ENCODE assay signal across 8 mouse cellular contexts in genomic region chr3:153910489-153910888, GRCm38 (mm10). TPM values are rescaled to one million over a fixed set of nuclear protein-coding genes. Genes with fewer than 3 reads are reported as not detected.
DNase-seq lines count a peak whose midpoint lies in the region; ATAC-seq and TF ChIP-seq lines count a peak whose summit lies in the region.

No protein-coding gene starts in this region.

- peaks cover 10% of the 10 kb centered on the region; the same call in 1 of the 2 replicates for H3K4me1 ChIP-seq in kidney, postnatal 0 days (replicated peaks; ENCODE audit: insufficient read depth, low read length)
- peaks cover 10% of the 10 kb centered on the region for H3K4me1 ChIP-seq in cortical plate, adult 2 months (ENCODE audit: control insufficient read depth, insufficient read depth, low read length)
- peaks cover 32% of the 10 kb centered on the region for H3K4me1 ChIP-seq in intestine, embryonic 15.5 days (replicated peaks)
- H3K4me1 ChIP-seq in neural tube, embryonic 13.5 days (replicated peaks), result peaks cover 54% of the 10 kb centered on the region

- no peak for DNase-seq in kidney, postnatal 0 days (ENCODE audit: low spot score)
- DNase-seq in kidney, adult 18-20 months, result no peak
- DNase-seq in layer of hippocampus, adult 8-10 months (ENCODE audit: low spot score in 2 of 2), result no peak
- no peak for DNase-seq in urinary bladder, adult 18-20 months (ENCODE audit: low spot score in 2 of 2)
- DNase-seq in thymus, postnatal 0 days (ENCODE audit: low spot score), result no peak

- 0 out of 2 replicates have a peak overlapping the region, but pooled peaks have one; percentile 27 for H3K9ac ChIP-seq in kidney, postnatal 0 days (ENCODE audit: low read depth, low read length)
- H3K9ac ChIP-seq in intestine, embryonic 15.5 days, result peak overlapping the region; percentile 98
- H3K9ac ChIP-seq in neural tube, embryonic 13.5 days, result peak overlapping the region; percentile 93

- H3K9me3 ChIP-seq in kidney, postnatal 0 days (replicated peaks; ENCODE audit: low read length), result no peaks in the 10 kb centered on the region
- H3K9me3 ChIP-seq in intestine, embryonic 15.5 days, result no peaks in the 10 kb centered on the region
- no peaks in the 10 kb centered on the region for H3K9me3 ChIP-seq in neural tube, embryonic 13.5 days

- no peaks in the 10 kb centered on the region for H3K27me3 ChIP-seq in kidney, postnatal 0 days (ENCODE audit: insufficient read depth, low read length)
- no peaks in the 10 kb centered on the region for H3K27me3 ChIP-seq in intestine, embryonic 15.5 days (replicated peaks)
- H3K27me3 ChIP-seq in neural tube, embryonic 13.5 days, result no peaks in the 10 kb centered on the region

- TF ChIP-seq POLR2A in cortical plate, adult 2 months (IDR thresholded peaks at IDR 0.05; ENCODE audit: extremely low read depth, insufficient read depth, low read length), result no peak

- TF ChIP-seq CTCF in kidney, postnatal 0 days (IDR thresholded peaks at IDR 0.05; ENCODE audit: low read depth), result no peak
- no peak for TF ChIP-seq CTCF in cortical plate, adult 2 months (IDR thresholded peaks at IDR 0.05; ENCODE audit: extremely low read depth, insufficient read depth, low read length)

- H3K36me3 ChIP-seq in kidney, postnatal 0 days (ENCODE audit: insufficient read depth, low read length), result peaks cover 42% of the 10 kb centered on the region
- peaks cover 40% of the 10 kb centered on the region for H3K36me3 ChIP-seq in intestine, embryonic 15.5 days
- peaks cover 54% of the 10 kb centered on the region for H3K36me3 ChIP-seq in neural tube, embryonic 13.5 days

- WGBS in kidney, postnatal 0 days, result 66% methylated on average over 7 of the region's 7 CpGs
- 70% methylated on average over 7 of the region's 7 CpGs for WGBS in intestine, embryonic 15.5 days
- 69% methylated on average over 7 of the region's 7 CpGs for WGBS in neural tube, embryonic 13.5 days

- ATAC-seq in kidney, postnatal 0 days (replicated peaks; ENCODE audit: low FRiP score, low read depth), result no peak
- no peak for ATAC-seq in intestine, embryonic 15.5 days
- ATAC-seq in neural tube, embryonic 13.5 days (ENCODE audit: low read depth), result no peak

- peak overlapping the region; percentile 83; the same call in 1 of the 2 replicates for H3K4me3 ChIP-seq in kidney, postnatal 0 days (replicated peaks; ENCODE audit: low read depth, low read length)
- H3K4me3 ChIP-seq in cortical plate, adult 2 months (ENCODE audit: insufficient read depth, low read length), result peak overlapping the region; percentile 51; the same call in 1 of the 2 replicates
- H3K4me3 ChIP-seq in intestine, embryonic 15.5 days (replicated peaks), result peak overlapping the region; percentile 95
- no peak overlapping the region for H3K4me3 ChIP-seq in neural tube, embryonic 13.5 days

- H3K4me2 ChIP-seq in kidney, postnatal 0 days (ENCODE audit: low read length), result peak overlapping the region; percentile 74
- peak overlapping the region; percentile 75 for H3K4me2 ChIP-seq in intestine, embryonic 15.5 days (replicated peaks)
- peak overlapping the region; percentile 88 for H3K4me2 ChIP-seq in neural tube, embryonic 13.5 days

- no peak overlapping the region for H3K27ac ChIP-seq in kidney, postnatal 0 days
- no peak overlapping the region for H3K27ac ChIP-seq in cortical plate, adult 2 months (ENCODE audit: insufficient read depth, low read length)
- H3K27ac ChIP-seq in intestine, embryonic 15.5 days, result peak overlapping the region; percentile 60
- H3K27ac ChIP-seq in neural tube, embryonic 13.5 days (replicated peaks), result no peak overlapping the region

RNA-seq across cellular contexts. Expression of gene Rabggtb, which starts 2.3 kb away (rescaled TPM):
- 54.6 and 55.0 TPM in 2 replicates for polyA plus RNA-seq in kidney, postnatal 0 days (2015; fragmentation: Nextera tagmentation; extraction: Ambion mirVana)
- polyA plus RNA-seq in cortical plate, adult 2 months (2012; rRNA removed), result 64.9 and 65.0 TPM in 2 replicates
- 55.8 and 58.0 TPM in 2 replicates for polyA plus RNA-seq in intestine, embryonic 15.5 days (2015; fragmentation: Nextera tagmentation; extraction: Ambion mirVana)
- 46.9 and 51.2 TPM in 2 replicates for polyA plus RNA-seq in neural tube, embryonic 13.5 days (2015; fragmentation: Nextera tagmentation; extraction: Ambion mirVana)
- 10 to 100 TPM; 67.7 to 75.4 (median 69.2) TPM for total RNA-seq in layer of hippocampus, adult 8-10 months (2022)
- 43.3 and 45.5 TPM in 2 replicates for polyA plus RNA-seq in thymus, postnatal 0 days (2015; fragmentation: Nextera tagmentation; extraction: Ambion mirVana)

RNA-seq across cellular contexts. Expression of gene Msh4, which starts 4.6 kb away (rescaled TPM):
- polyA plus RNA-seq in kidney, postnatal 0 days (2015; fragmentation: Nextera tagmentation; extraction: Ambion mirVana), result 0.08 and 0.09 TPM in 2 replicates
- 0.08 TPM in 1 of 2 replicates, not detected in the other for polyA plus RNA-seq in cortical plate, adult 2 months (2012; rRNA removed)
- 0.04 and 0.08 TPM in 2 replicates for polyA plus RNA-seq in intestine, embryonic 15.5 days (2015; fragmentation: Nextera tagmentation; extraction: Ambion mirVana)
- polyA plus RNA-seq in neural tube, embryonic 13.5 days (2015; fragmentation: Nextera tagmentation; extraction: Ambion mirVana), result 0.06 TPM in 1 of 2 replicates, not detected in the other
- under 1 TPM in 3 of 4 experiments, not detected in 1; 0.25 to 0.43 (median 0.40) TPM for total RNA-seq in layer of hippocampus, adult 8-10 months (2022)
- polyA plus RNA-seq in thymus, postnatal 0 days (2015; fragmentation: Nextera tagmentation; extraction: Ambion mirVana), result 0.13 and 0.30 TPM in 2 replicates

RNA-seq across cellular contexts. Expression of gene Acadm, which starts 33.9 kb away (rescaled TPM):
- polyA plus RNA-seq in kidney, postnatal 0 days (2015; fragmentation: Nextera tagmentation; extraction: Ambion mirVana), result 280 and 299 TPM in 2 replicates
- polyA plus RNA-seq in cortical plate, adult 2 months (2012; rRNA removed), result 54.4 and 62.2 TPM in 2 replicates
- polyA plus RNA-seq in intestine, embryonic 15.5 days (2015; fragmentation: Nextera tagmentation; extraction: Ambion mirVana), result 112 and 118 TPM in 2 replicates
- 63.4 and 68.7 TPM in 2 replicates for polyA plus RNA-seq in neural tube, embryonic 13.5 days (2015; fragmentation: Nextera tagmentation; extraction: Ambion mirVana)
- total RNA-seq in layer of hippocampus, adult 8-10 months (2022), result 10 to 100 TPM; 42.0 to 60.0 (median 46.9) TPM
- polyA plus RNA-seq in thymus, postnatal 0 days (2015; fragmentation: Nextera tagmentation; extraction: Ambion mirVana), result 69.3 and 70.5 TPM in 2 replicates

Comparison
In these comparisons a context has a peak if more than half of its experiments do, and no peak if none do; other contexts are left out.
1. H3K9ac ChIP-seq: peak in every context shown above with its lines; median percentile 98 in intestine, embryonic 15.5 days; 93 in neural tube, embryonic 13.5 days; 27 in kidney, postnatal 0 days.